Mouse (Mus musculus): ENCODE measurements around the gene Mpv17l2. TPM values are rescaled to one million over a fixed set of nuclear protein-coding genes. Genes with fewer than 3 reads are reported as not detected.
A peak's percentile ranks its signal among the peaks of the same experiment; 100 is the strongest.

The Mpv17l2 gene
- polyA plus RNA-seq, 1 experiment from 2014 or later, result 29.6 TPM

DNA sequence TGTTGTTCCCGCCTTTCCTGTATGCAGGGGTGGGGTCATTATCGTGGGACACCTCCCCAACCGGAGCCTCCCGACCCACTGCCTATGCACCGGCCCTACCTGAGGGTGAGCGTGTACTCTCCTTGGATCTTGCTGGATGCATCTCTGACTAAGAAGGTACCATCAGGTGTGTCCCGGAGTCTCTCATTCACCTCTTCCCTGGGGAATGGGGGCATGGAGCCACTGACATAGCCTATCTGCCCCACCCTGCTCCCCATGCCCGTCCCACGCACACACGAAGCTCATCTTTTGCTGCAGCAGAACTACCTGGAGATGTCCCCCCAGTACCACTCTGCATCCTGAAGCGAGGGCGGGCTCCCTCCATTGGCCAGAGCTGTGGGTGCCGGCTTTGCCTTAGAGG, 10.0 kb upstream of the Mpv17l2 start:
- DNase-seq (ENCODE audit: low spot score, missing footprints) (no peak), ATAC-seq (ENCODE audit: low FRiP score) (no peak)
- Histone ChIP-seq H3K4me2 (no peak overlapping the region), H3K27me3 (ENCODE audit: control insufficient read depth, insufficient read depth, low read length) (peaks cover 2% of the 10 kb centered on the region; the same call in 1 of the 2 replicates), H3K4me3 (ENCODE audit: low read depth, low read length) (no peak overlapping the region), H3K9ac (ENCODE audit: low read length) (no peak overlapping the region), H3K27ac (ENCODE audit: low read depth, low read length) (no peak overlapping the region), H3K36me3 (ENCODE audit: control insufficient read depth, insufficient read depth, low read length) (peaks cover 15% of the 10 kb centered on the region), H3K4me1 (ENCODE audit: control insufficient read depth, insufficient read depth, low read length) (peaks cover 18% of the 10 kb centered on the region), H3K9me3 (ENCODE audit: control insufficient read depth, low read length) (no peaks in the 10 kb centered on the region)
- WGBS, result 94% methylated on average over 13 of the region's 13 CpGs

DNA sequence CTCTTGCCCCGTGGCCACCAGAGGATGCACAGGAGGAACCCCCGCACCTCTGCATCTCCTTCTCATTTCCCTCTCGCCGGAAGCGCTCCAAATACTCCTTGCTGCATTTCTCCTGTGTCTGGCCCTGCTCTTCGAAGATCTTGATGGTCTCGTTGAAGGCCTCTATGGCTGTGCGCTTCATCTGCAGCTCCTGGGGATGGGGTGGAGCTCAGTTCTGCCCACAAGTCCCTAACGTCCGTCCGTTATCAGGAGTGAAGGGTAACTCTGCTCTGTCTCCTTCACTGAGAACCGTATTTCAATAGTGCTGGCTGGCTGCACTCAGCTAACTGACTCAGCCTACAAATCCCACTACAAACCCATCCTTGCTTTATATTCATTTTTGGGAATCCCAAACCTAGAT, 9.1 kb upstream of the Mpv17l2 start:
- 73% methylated on average over 12 of the region's 12 CpGs for WGBS
- Histone ChIP-seq H3K36me3 (ENCODE audit: control insufficient read depth, insufficient read depth, low read length) (peaks cover 15% of the 10 kb centered on the region), H3K9me3 (ENCODE audit: control insufficient read depth, low read length) (no peaks in the 10 kb centered on the region), H3K4me3 (ENCODE audit: low read depth, low read length) (no peak overlapping the region), H3K4me2 (no peak overlapping the region), H3K4me1 (ENCODE audit: control insufficient read depth, insufficient read depth, low read length) (peaks cover 13% of the 10 kb centered on the region), H3K9ac (ENCODE audit: low read length) (no peak overlapping the region), H3K27me3 (ENCODE audit: control insufficient read depth, insufficient read depth, low read length) (peaks cover 2% of the 10 kb centered on the region; the same call in 1 of the 2 replicates), H3K27ac (ENCODE audit: low read depth, low read length) (no peak overlapping the region)
- no peak for ATAC-seq (ENCODE audit: low FRiP score)
- no peak for DNase-seq (ENCODE audit: low spot score, missing footprints)

DNA sequence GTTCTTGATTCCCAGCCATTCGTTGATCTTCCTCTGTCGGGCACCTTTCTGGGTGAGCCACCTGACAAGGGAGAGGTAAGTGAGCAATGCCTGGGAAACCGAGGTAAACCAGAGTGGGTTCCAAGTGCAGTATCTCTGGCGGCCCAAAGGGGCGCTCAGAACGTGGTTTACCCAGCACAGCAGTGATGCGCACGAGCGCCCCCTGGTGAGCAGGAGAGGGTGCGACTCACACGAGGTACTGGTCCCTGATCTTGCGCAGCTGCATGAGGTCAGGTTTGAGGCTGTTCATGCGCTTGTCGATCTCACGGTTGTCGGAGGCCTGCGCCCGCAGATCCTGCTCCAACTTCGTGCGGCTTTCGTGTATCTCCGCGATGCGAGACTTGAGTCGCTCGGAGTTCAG, 8.6 kb upstream of the Mpv17l2 start:
- Histone ChIP-seq H3K36me3 (ENCODE audit: control insufficient read depth, insufficient read depth, low read length) (peaks cover 15% of the 10 kb centered on the region), H3K4me3 (ENCODE audit: low read depth, low read length) (no peak overlapping the region)

DNA sequence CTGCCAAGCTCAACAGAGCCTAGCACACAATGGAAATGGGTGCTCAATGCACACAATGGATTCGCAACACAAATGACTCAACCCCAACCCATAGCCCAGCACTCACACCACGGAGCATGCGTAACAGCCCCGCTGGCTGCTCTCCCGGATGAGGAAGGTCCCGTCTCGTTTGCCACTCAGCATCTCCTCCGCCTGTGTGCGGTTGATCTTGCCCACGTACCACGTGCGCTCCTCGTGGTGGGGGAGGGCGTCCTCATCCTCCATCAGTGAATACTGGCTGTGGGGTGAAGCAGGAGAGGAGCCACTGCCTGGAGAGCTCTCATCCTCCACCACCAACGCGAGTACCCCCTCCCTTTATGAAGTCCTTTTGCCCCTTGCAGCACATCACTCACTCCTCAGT, 8.2 kb upstream of the Mpv17l2 start:
- Histone ChIP-seq H3K4me1 (ENCODE audit: control insufficient read depth, insufficient read depth, low read length) (peaks cover 13% of the 10 kb centered on the region), H3K4me2 (no peak overlapping the region), H3K27me3 (ENCODE audit: control insufficient read depth, insufficient read depth, low read length) (peaks cover 2% of the 10 kb centered on the region; the same call in 1 of the 2 replicates), H3K9ac (ENCODE audit: low read length) (no peak overlapping the region), H3K4me3 (ENCODE audit: low read depth, low read length) (no peak overlapping the region), H3K36me3 (ENCODE audit: control insufficient read depth, insufficient read depth, low read length) (peaks cover 13% of the 10 kb centered on the region), H3K9me3 (ENCODE audit: control insufficient read depth, low read length) (no peaks in the 10 kb centered on the region), H3K27ac (ENCODE audit: low read depth, low read length) (no peak overlapping the region)
- no peak for DNase-seq (ENCODE audit: low spot score, missing footprints)
- peak; percentile 10; the same call in 1 of the 2 replicates for ATAC-seq (ENCODE audit: low FRiP score)
- WGBS, result 85% methylated on average over 16 of the region's 16 CpGs

More for the DNA sequence above, 8.6 kb upstream of the Mpv17l2 start:
- Histone ChIP-seq H3K4me1 (ENCODE audit: control insufficient read depth, insufficient read depth, low read length) (peaks cover 13% of the 10 kb centered on the region), H3K9me3 (ENCODE audit: control insufficient read depth, low read length) (no peaks in the 10 kb centered on the region), H3K9ac (ENCODE audit: low read length) (no peak overlapping the region), H3K27me3 (ENCODE audit: control insufficient read depth, insufficient read depth, low read length) (peaks cover 2% of the 10 kb centered on the region; the same call in 1 of the 2 replicates), H3K27ac (ENCODE audit: low read depth, low read length) (no peak overlapping the region), H3K4me2 (no peak overlapping the region)
- peak; percentile 68 for ATAC-seq (ENCODE audit: low FRiP score)
- WGBS, result 8% methylated on average over 26 of the region's 26 CpGs
- DNase-seq (ENCODE audit: low spot score, missing footprints), result peak; percentile 99

GRCm38 (mm10) chr8:70768231-70768776, 7.6 kb upstream of the Mpv17l2 start:
- no peak overlapping the region for H3K9ac ChIP-seq (ENCODE audit: low read length)
- no peak overlapping the region for H3K27ac ChIP-seq (ENCODE audit: low read depth, low read length)
- peaks cover 2% of the 10 kb centered on the region; the same call in 1 of the 2 replicates for H3K27me3 ChIP-seq (ENCODE audit: control insufficient read depth, insufficient read depth, low read length)
- no peak for DNase-seq (ENCODE audit: low spot score, missing footprints)
- no peak overlapping the region for H3K4me3 ChIP-seq (ENCODE audit: low read depth, low read length)
- H3K9me3 ChIP-seq (ENCODE audit: control insufficient read depth, low read length), result no peaks in the 10 kb centered on the region
- peaks cover 13% of the 10 kb centered on the region for H3K4me1 ChIP-seq (ENCODE audit: control insufficient read depth, insufficient read depth, low read length)
- H3K4me2 ChIP-seq, result no peak overlapping the region
- ATAC-seq (ENCODE audit: low FRiP score), result no peak
- WGBS, result 95% methylated on average over 32 of the region's 32 CpGs
- H3K36me3 ChIP-seq (ENCODE audit: control insufficient read depth, insufficient read depth, low read length), result peaks cover 9% of the 10 kb centered on the region; the same call in 1 of the 2 replicates

GRCm38 (mm10) chr8:70767503-70767902, 6.8 kb upstream of the Mpv17l2 start:
- ATAC-seq (ENCODE audit: low FRiP score) (no peak), DNase-seq (ENCODE audit: low spot score, missing footprints) (no peak)
- peaks cover 9% of the 10 kb centered on the region; the same call in 1 of the 2 replicates for H3K36me3 ChIP-seq (ENCODE audit: control insufficient read depth, insufficient read depth, low read length)
- no peaks in the 10 kb centered on the region for H3K9me3 ChIP-seq (ENCODE audit: control insufficient read depth, low read length)
- no peak overlapping the region for H3K4me2 ChIP-seq
- H3K4me1 ChIP-seq (ENCODE audit: control insufficient read depth, insufficient read depth, low read length), result peaks cover 13% of the 10 kb centered on the region
- 79% methylated on average over 6 of the region's 6 CpGs for WGBS
- H3K4me3 ChIP-seq (ENCODE audit: low read depth, low read length), result no peak overlapping the region
- no peak overlapping the region for H3K27ac ChIP-seq (ENCODE audit: low read depth, low read length)
- no peak overlapping the region for H3K9ac ChIP-seq (ENCODE audit: low read length)
- peaks cover 2% of the 10 kb centered on the region; the same call in 1 of the 2 replicates for H3K27me3 ChIP-seq (ENCODE audit: control insufficient read depth, insufficient read depth, low read length)

GRCm38 (mm10) chr8:70766571-70767440, 6.1 kb upstream of the Mpv17l2 start:
- Histone ChIP-seq H3K4me3 (ENCODE audit: low read depth, low read length) (peak overlapping the region; percentile 27), H3K36me3 (ENCODE audit: control insufficient read depth, insufficient read depth, low read length) (peaks cover 9% of the 10 kb centered on the region; the same call in 1 of the 2 replicates), H3K4me2 (peak overlapping the region; percentile 56), H3K4me1 (ENCODE audit: control insufficient read depth, insufficient read depth, low read length) (peaks cover 13% of the 10 kb centered on the region), H3K27me3 (ENCODE audit: control insufficient read depth, insufficient read depth, low read length) (peaks cover 2% of the 10 kb centered on the region; the same call in 1 of the 2 replicates), H3K27ac (ENCODE audit: low read depth, low read length) (no peak overlapping the region), H3K9ac (ENCODE audit: low read length) (peak overlapping the region; percentile 54), H3K9me3 (ENCODE audit: control insufficient read depth, low read length) (no peaks in the 10 kb centered on the region)
- 6% methylated on average over 21 of the region's 21 CpGs for WGBS
- ATAC-seq (ENCODE audit: low FRiP score) (peak; percentile 16; the same call in 1 of the 2 replicates), DNase-seq (ENCODE audit: low spot score, missing footprints) (peak; percentile 93)

DNA sequence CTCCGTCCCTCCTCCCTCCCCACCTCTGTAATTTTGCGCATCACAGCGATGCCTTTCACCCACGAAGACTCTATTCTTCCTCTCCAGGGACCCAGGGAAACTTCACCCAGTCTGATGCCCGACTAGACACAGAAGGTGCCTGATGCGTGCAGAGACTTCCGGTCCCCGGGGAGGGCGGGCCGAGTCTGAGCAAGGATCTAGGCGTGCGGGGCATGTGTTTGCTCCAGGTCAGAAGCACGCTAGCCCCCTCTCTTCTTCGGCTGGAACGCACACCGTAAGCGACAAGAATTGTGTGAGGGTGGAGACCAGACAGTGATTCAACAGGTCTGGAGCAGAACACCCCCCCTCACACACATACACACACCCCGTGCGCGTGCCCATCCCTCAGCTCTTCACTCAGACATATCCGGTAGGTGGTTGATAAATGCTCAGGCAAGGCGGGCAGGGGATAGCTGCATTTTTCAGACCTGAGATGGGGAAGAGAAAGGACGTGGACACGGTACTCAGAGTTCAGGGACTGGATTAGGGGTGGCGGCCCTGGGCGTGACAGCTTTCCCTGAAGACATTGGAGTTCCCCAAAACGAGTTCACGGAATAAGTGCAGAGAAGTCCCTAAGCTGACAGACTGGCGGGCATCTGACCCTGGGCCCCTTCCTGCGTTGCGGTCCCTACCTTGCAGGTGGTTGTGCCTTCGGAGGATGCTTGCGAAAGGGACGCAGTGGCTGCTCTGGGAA, 5.3 kb upstream of the Mpv17l2 start:
- WGBS, result 2% methylated on average over 34 of the region's 34 CpGs
- no peak for ATAC-seq (ENCODE audit: low FRiP score)
- peak; percentile 90 for DNase-seq (ENCODE audit: low spot score, missing footprints)

More for the DNA sequence above, 5.3 kb upstream of the Mpv17l2 start:
- Histone ChIP-seq H3K9me3 (ENCODE audit: control insufficient read depth, low read length) (no peaks in the 10 kb centered on the region), H3K4me3 (ENCODE audit: low read depth, low read length) (peak overlapping the region; percentile 27), H3K9ac (ENCODE audit: low read length) (peak overlapping the region; percentile 54), H3K27me3 (ENCODE audit: control insufficient read depth, insufficient read depth, low read length) (peaks cover 2% of the 10 kb centered on the region; the same call in 1 of the 2 replicates), H3K4me2 (peak overlapping the region; percentile 56), H3K4me1 (ENCODE audit: control insufficient read depth, insufficient read depth, low read length) (peaks cover 13% of the 10 kb centered on the region), H3K36me3 (ENCODE audit: control insufficient read depth, insufficient read depth, low read length) (peaks cover 9% of the 10 kb centered on the region; the same call in 1 of the 2 replicates), H3K27ac (ENCODE audit: low read depth, low read length) (no peak overlapping the region)
